Mouse (Mus musculus): Measurements from ENCODE around the gene Mgat5b. TPM values are rescaled to one million over a fixed set of nuclear protein-coding genes. Genes with fewer than 3 reads are reported as not detected.

Mgat5b gene
- polyA plus RNA-seq, 1 experiment from 2014 or later, result 31.0 TPM

DNA sequence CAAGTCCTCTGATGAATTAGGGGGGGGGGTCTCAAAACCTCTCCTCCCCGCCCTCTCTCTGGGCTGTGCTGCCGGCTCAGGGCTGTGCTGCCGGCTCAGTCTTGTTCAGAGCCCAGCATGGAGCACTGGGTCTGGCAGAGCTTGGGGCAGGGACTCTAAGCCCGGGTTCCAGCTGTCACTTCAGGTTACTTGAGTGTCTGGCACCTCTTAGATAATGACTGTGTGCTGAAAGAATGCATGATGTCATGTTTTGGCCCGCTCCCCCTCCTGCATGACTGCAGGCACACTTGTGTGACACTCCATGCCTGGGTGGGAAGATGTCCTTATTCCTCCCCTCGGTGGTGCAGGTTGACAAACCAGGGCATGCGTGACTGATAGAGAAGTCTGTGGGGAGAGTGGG lies 3.4 kb downstream of the Mgat5b start:
- Histone ChIP-seq H3K4me2 (peak overlapping the region; percentile 85), H3K27ac (replicated peaks) (peak overlapping the region; percentile 42; the same call in 1 of the 2 replicates), H3K27me3 (no peaks in the 10 kb centered on the region), H3K4me1 (replicated peaks) (peaks cover 48% of the 10 kb centered on the region), H3K36me3 (peaks cover 23% of the 10 kb centered on the region), H3K4me3 (peak overlapping the region; percentile 77), H3K9ac (peak overlapping the region; percentile 97; the same call in 1 of the 2 replicates), H3K9me3 (no peaks in the 10 kb centered on the region)
- ATAC-seq (ENCODE audit: low FRiP score, low read depth), result 0 out of 2 replicates have a peak, but pooled peaks have one; percentile 17
- 18% methylated on average over 7 of the region's 7 CpGs for WGBS

DNA sequence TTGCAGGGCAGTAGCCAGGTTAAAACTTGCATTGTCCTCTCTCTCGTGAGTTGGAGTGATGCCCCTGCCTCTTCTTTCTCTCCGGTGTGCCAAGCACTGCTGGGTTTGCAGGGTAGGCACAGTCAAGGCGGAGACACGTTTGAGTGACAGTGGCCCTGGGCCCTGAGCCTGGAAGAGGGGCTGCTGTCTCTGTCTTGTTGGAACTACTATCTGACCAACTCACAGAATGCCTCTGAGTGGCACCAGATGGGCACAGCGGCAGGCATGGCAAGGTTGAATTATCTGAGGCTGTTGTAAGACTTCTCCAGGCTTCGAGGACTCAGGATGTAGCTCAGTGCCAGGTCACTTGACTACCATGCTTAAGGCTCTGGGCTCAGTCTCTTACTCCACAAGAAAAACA lies 9.4 kb downstream of the Mgat5b start:
- Histone ChIP-seq H3K27me3 (no peaks in the 10 kb centered on the region), H3K36me3 (peaks cover 35% of the 10 kb centered on the region), H3K4me3 (no peak overlapping the region), H3K4me1 (replicated peaks) (peaks cover 8% of the 10 kb centered on the region), H3K4me2 (no peak overlapping the region), H3K9ac (no peak overlapping the region), H3K9me3 (no peaks in the 10 kb centered on the region), H3K27ac (replicated peaks) (no peak overlapping the region)
- no peak for ATAC-seq (ENCODE audit: low FRiP score, low read depth)
- WGBS, result 77% methylated on average over 6 of the region's 6 CpGs

DNA sequence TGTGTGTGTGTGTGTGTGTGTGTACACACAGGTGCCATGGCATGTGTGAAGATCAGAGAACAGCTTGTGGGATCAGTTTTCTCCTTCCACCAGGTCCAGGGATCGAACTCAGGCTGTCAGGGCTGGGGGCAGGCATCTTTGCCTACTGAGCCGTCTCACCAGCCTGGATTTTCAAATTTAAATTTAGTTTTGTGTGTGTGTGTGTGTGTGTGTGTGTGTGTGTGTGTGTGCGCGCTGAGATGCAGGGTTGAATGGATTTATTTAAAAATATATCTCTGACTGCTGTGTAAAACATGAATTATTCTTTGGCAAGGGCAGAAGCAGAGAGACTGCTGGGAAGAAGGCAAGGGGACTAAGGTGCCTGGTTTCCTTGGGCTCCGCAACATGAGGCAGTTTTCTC lies 16.2 kb downstream of the Mgat5b start:
- Histone ChIP-seq H3K36me3 (peaks cover 21% of the 10 kb centered on the region), H3K4me3 (no peak overlapping the region), H3K4me2 (no peak overlapping the region), H3K9me3 (no peaks in the 10 kb centered on the region), H3K4me1 (replicated peaks) (peaks cover 35% of the 10 kb centered on the region), H3K27ac (replicated peaks) (peak overlapping the region; percentile 69), H3K27me3 (no peaks in the 10 kb centered on the region), H3K9ac (no peak overlapping the region)
- ATAC-seq (ENCODE audit: low FRiP score, low read depth), result no peak
- 80% methylated on average over 5 of the region's 5 CpGs for WGBS

DNA sequence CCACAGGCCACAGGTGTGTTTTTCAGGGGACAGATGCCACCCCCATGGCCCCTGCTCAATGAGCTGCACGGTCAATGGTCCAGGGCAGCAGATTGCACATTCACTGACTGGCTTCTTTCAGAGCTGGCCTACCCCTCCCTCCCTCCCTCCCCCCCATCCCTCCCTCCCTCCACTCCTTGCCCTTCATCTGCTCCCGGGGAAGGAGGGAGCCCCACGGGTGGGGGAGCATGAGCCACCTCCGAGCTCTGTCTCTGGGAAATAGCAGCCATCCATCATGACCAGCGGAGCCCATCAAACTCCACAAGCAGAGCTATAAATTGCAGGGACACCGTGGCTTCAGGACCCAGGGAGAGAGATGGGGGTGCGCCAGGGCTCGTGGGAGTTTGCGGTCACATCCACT lies 16.7 kb downstream of the Mgat5b start:
- ATAC-seq (ENCODE audit: low FRiP score, low read depth), result 0 out of 2 replicates have a peak, but pooled peaks have one; percentile 29
- Histone ChIP-seq H3K9ac (no peak overlapping the region), H3K27me3 (no peaks in the 10 kb centered on the region), H3K4me1 (replicated peaks) (peaks cover 35% of the 10 kb centered on the region), H3K4me3 (no peak overlapping the region), H3K27ac (replicated peaks) (peak overlapping the region; percentile 69), H3K36me3 (peaks cover 20% of the 10 kb centered on the region), H3K4me2 (no peak overlapping the region), H3K9me3 (no peaks in the 10 kb centered on the region)
- WGBS, result 28% methylated on average over 8 of the region's 9 CpGs

GRCm38 (mm10) chr11:116935917-116936316 lies 17.3 kb downstream of the Mgat5b start:
- Histone ChIP-seq H3K27me3 (no peaks in the 10 kb centered on the region), H3K9me3 (no peaks in the 10 kb centered on the region), H3K4me2 (no peak overlapping the region), H3K36me3 (peaks cover 20% of the 10 kb centered on the region), H3K4me1 (replicated peaks) (peaks cover 35% of the 10 kb centered on the region), H3K27ac (replicated peaks) (peak overlapping the region; percentile 69), H3K4me3 (no peak overlapping the region), H3K9ac (no peak overlapping the region)
- 0 out of 2 replicates have a peak, but pooled peaks have one; percentile 31 for ATAC-seq (ENCODE audit: low FRiP score, low read depth)
- 45% methylated on average over 9 of the region's 9 CpGs for WGBS

DNA sequence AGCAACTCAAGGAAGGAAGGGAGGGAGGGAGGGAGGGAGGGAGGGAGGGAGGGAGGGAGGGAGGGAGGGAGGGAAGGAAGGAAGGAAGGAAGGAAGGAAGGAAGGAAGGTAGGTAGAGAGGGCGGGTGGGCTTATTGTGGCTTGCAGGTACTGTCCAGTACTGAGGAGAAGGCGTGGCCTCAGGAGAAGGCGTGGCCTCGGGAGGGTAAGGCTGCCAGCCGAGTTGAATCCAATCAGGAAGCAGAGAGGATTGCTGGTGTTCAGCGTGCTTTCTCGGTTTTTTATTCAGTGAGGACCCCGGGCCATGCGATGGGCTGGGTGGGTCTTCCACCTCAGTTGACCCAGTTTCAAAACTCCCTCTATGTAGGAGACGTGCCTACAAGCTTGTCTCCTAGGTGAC lies 18.5 kb downstream of the Mgat5b start:
- 40% methylated on average over 10 of the region's 10 CpGs for WGBS
- peaks cover 20% of the 10 kb centered on the region for H3K36me3 ChIP-seq
- H3K4me3 ChIP-seq, result no peak overlapping the region
- no peaks in the 10 kb centered on the region for H3K9me3 ChIP-seq
- no peaks in the 10 kb centered on the region for H3K27me3 ChIP-seq
- no peak for ATAC-seq (ENCODE audit: low FRiP score, low read depth)
- no peak overlapping the region for H3K4me2 ChIP-seq
- no peak overlapping the region for H3K27ac ChIP-seq (replicated peaks)
- peaks cover 35% of the 10 kb centered on the region for H3K4me1 ChIP-seq (replicated peaks)
- no peak overlapping the region for H3K9ac ChIP-seq

DNA sequence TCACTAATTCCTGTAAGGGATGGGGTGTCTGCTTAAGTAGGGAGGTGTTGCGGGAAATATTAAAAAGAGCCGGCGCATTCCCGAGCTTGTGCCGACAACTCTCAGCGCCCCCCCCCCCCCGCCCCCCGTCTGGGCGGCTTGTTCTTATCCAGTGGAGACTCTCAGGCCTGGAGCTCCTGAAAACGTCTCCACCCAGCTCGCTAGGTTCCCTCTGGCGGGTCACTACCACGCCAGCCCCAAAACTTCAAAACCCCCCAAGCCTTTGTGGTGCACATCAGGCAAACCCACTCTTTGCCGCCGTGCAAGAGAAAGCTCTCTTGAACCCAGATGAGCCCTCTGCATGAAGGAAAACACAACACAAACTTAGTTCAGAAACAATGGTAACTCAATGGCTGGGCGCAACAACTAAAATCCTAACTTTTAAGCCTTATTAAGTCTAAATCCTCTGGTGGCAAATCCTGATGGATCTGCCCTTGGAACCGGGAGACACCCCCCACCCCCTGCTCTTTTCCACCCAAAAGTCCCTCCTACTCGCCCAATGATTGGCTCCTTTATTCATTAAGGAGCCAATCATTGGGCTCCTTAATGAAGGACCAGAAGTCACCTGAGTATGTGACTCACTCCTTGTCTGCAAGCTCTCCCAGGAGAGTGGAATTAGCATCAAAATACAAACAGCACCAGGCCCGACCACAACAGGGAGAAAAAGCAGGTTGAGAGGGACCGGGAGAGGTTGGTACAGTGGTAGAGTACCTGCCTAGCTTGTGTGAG lies 21.6 kb downstream of the Mgat5b start:
- Histone ChIP-seq H3K4me2 (peak overlapping the region; percentile 27), H3K9ac (no peak overlapping the region), H3K36me3 (peaks cover 11% of the 10 kb centered on the region; the same call in 1 of the 2 replicates), H3K4me1 (replicated peaks) (peaks cover 25% of the 10 kb centered on the region), H3K27me3 (no peaks in the 10 kb centered on the region), H3K27ac (replicated peaks) (no peak overlapping the region), H3K4me3 (no peak overlapping the region), H3K9me3 (no peaks in the 10 kb centered on the region)
- no peak for ATAC-seq (ENCODE audit: low FRiP score, low read depth)
- 12% methylated on average over 20 of the region's 20 CpGs for WGBS

DNA sequence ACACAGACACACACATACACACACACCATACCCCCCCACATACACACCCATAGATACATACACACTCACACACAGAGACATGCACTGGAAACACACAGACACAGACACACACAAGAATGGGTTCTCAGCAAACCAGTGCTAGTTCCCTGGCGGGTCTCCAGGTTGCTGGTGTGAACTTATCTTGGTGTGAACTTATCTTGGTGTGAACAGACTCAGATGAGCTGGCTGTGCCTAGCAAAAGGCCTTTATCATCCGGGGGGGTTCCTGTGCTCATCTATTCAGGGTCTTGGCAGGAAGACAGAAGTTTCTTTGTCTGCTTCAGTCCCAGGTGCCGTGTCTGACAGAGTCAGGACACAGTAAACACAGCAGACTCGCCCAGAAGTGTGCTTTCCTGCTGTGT lies 25.7 kb downstream of the Mgat5b start:
- Histone ChIP-seq H3K4me1 (replicated peaks) (peaks cover 3% of the 10 kb centered on the region), H3K27ac (replicated peaks) (no peak overlapping the region), H3K4me2 (no peak overlapping the region), H3K4me3 (no peak overlapping the region), H3K9me3 (no peaks in the 10 kb centered on the region), H3K36me3 (peaks cover 30% of the 10 kb centered on the region; the same call in 1 of the 2 replicates), H3K27me3 (no peaks in the 10 kb centered on the region), H3K9ac (no peak overlapping the region)
- ATAC-seq (ENCODE audit: low FRiP score, low read depth), result no peak
- WGBS, result 42% methylated on average over 4 of the region's 4 CpGs

- no peak for ATAC-seq (ENCODE audit: low FRiP score, low read depth)
- WGBS, result 84% methylated on average over 9 of the region's 9 CpGs
- no peak overlapping the region for H3K4me3 ChIP-seq
- H3K27me3 ChIP-seq, result no peaks in the 10 kb centered on the region
- H3K36me3 ChIP-seq, result peaks cover 24% of the 10 kb centered on the region; the same call in 1 of the 2 replicates
- no peak overlapping the region for H3K9ac ChIP-seq
- H3K9me3 ChIP-seq, result no peaks in the 10 kb centered on the region
- H3K4me2 ChIP-seq, result no peak overlapping the region
- H3K27ac ChIP-seq (replicated peaks), result no peak overlapping the region
- peaks cover 15% of the 10 kb centered on the region for H3K4me1 ChIP-seq (replicated peaks)
These were observed 31.2 kb downstream of the Mgat5b start for GRCm38 (mm10) chr11:116949832-116950231.

GRCm38 (mm10) chr11:116951429-116951828 lies 32.8 kb downstream of the Mgat5b start:
- H3K4me2 ChIP-seq, result no peak overlapping the region
- no peak overlapping the region for H3K4me3 ChIP-seq
- no peak overlapping the region for H3K9ac ChIP-seq
- peaks cover 18% of the 10 kb centered on the region for H3K4me1 ChIP-seq (replicated peaks)
- H3K27me3 ChIP-seq, result no peaks in the 10 kb centered on the region
- ATAC-seq (ENCODE audit: low FRiP score, low read depth), result no peak
- no peak overlapping the region for H3K27ac ChIP-seq (replicated peaks)
- 35% methylated on average over 1 of the region's 1 CpGs for WGBS
- H3K36me3 ChIP-seq, result peaks cover 19% of the 10 kb centered on the region
- H3K9me3 ChIP-seq, result no peaks in the 10 kb centered on the region

GRCm38 (mm10) chr11:116954231-116955118 lies 35.8 kb downstream of the Mgat5b start:
- peak; percentile 62 for ATAC-seq (ENCODE audit: low FRiP score, low read depth)
- 51% methylated on average over 23 of the region's 23 CpGs for WGBS
- no peaks in the 10 kb centered on the region for H3K9me3 ChIP-seq

DNA sequence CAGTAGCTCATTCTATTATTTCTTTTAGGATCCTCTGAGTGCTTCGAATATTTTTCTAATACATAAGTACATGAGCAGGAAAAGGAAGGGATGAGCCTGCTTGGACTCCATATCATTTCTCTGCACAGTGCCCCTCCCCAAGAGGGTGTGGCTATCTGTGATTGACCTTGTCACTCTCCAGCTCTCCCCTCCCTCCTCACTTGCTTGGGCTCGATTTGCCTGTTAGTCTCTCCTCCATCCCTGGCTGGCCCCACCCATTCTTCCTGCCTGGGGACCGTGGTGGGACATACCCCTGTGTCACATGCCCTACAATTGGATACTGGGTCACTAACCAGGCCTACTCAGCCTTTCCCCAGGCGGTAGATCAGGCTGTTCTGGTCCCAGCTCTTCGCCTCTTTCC lies 39.9 kb downstream of the Mgat5b start:
- Histone ChIP-seq H3K4me3 (no peak overlapping the region), H3K4me1 (replicated peaks) (peaks cover 15% of the 10 kb centered on the region), H3K36me3 (peaks cover 20% of the 10 kb centered on the region), H3K9ac (no peak overlapping the region), H3K27me3 (no peaks in the 10 kb centered on the region), H3K27ac (replicated peaks) (no peak overlapping the region), H3K9me3 (no peaks in the 10 kb centered on the region), H3K4me2 (no peak overlapping the region)
- WGBS, result 66% methylated on average over 5 of the region's 5 CpGs
- ATAC-seq (ENCODE audit: low FRiP score, low read depth), result no peak

More at GRCm38 (mm10) chr11:116954231-116955118, 35.8 kb downstream of the Mgat5b start:
- Histone ChIP-seq H3K4me1 (replicated peaks) (peaks cover 18% of the 10 kb centered on the region), H3K27me3 (no peaks in the 10 kb centered on the region), H3K27ac (replicated peaks) (peak overlapping the region; percentile 79), H3K9ac (no peak overlapping the region; the same call in 1 of the 2 replicates), H3K4me2 (no peak overlapping the region), H3K4me3 (no peak overlapping the region), H3K36me3 (peaks cover 12% of the 10 kb centered on the region)

All from hindbrain, embryonic 15.5 days (tissue).